Mouse (Mus musculus): Measurements from ENCODE around the gene Prr13. TPM values are rescaled to one million over a fixed set of nuclear protein-coding genes. Genes with fewer than 3 reads are reported as not detected.

Prr13 gene
- polyA plus RNA-seq (2012; ENCODE audit: low replicate concordance), result 46.5 and 443 TPM in 2 replicates

GRCm38 (mm10) chr15:102458904-102459317 lies at the start of gene Prr13:
Prr13 (plus strand) TSS chr15:102459028.

GRCm38 (mm10) chr15:102445146-102445545 lies 13.7 kb upstream of the Prr13 start, which contains the start of gene Amhr2:
Amhr2 (plus strand) TSS chr15:102445367.

GRCm38 (mm10) chr15:102470183-102470604 lies 11.4 kb downstream of the Prr13 start, which contains the start of gene Pcbp2:
Pcbp2 (plus strand) TSS chr15:102470539.

GRCm38 (mm10) chr15:102503447-102503846 lies 44.6 kb downstream of the Prr13 start, which contains the start of gene Gm10337:
Gm10337 (plus strand) TSS chr15:102503722.

Other genes with a start within 250 kb of the Prr13 start
- gene Itgb7, start 227.1 kb upstream of the Prr13 start, polyA plus RNA-seq (2012; ENCODE audit: low replicate concordance), result 168 and 223 TPM in 2 replicates
- 11.2 and 12.3 TPM in 2 replicates for gene Rarg, start 201.5 kb upstream of the Prr13 start, polyA plus RNA-seq (2012; ENCODE audit: low replicate concordance)
- not detected in 2 replicates for gene Gm9918, start 188.5 kb upstream of the Prr13 start, polyA plus RNA-seq (2012; ENCODE audit: low replicate concordance)
- gene Mfsd5, start 179.6 kb upstream of the Prr13 start, polyA plus RNA-seq (2012; ENCODE audit: low replicate concordance), result 50.2 and 91.4 TPM in 2 replicates
- 19.4 and 42.7 TPM in 2 replicates for gene Espl1, start 162.8 kb upstream of the Prr13 start, polyA plus RNA-seq (2012; ENCODE audit: low replicate concordance)
- gene Pfdn5, start 132.9 kb upstream of the Prr13 start, polyA plus RNA-seq (2012; ENCODE audit: low replicate concordance), result 2.9 and 10.3 TPM in 2 replicates
- gene Myg1, start 127.3 kb upstream of the Prr13 start, polyA plus RNA-seq (2012; ENCODE audit: low replicate concordance), result 25.7 and 87.7 TPM in 2 replicates
- gene Aaas, start 108.3 kb upstream of the Prr13 start, polyA plus RNA-seq (2012; ENCODE audit: low replicate concordance), result 29.3 and 184 TPM in 2 replicates
- not detected in 2 replicates for gene Sp7, start 91.8 kb upstream of the Prr13 start, polyA plus RNA-seq (2012; ENCODE audit: low replicate concordance)
- 10.7 and 11.9 TPM in 2 replicates for gene Sp1, start 52.9 kb upstream of the Prr13 start, polyA plus RNA-seq (2012; ENCODE audit: low replicate concordance)
- gene Amhr2, start 13.7 kb upstream of the Prr13 start, polyA plus RNA-seq (2012; ENCODE audit: low replicate concordance), result not detected in 2 replicates
- 134 and 647 TPM in 2 replicates for gene Pcbp2, start 11.5 kb downstream of the Prr13 start, polyA plus RNA-seq (2012; ENCODE audit: low replicate concordance)
- not detected in 2 replicates for gene Gm10337, start 44.7 kb downstream of the Prr13 start, polyA plus RNA-seq (2012; ENCODE audit: low replicate concordance)
- gene Map3k12, start 58.0 kb downstream of the Prr13 start, polyA plus RNA-seq (2012; ENCODE audit: low replicate concordance), result 0.99 and 1.2 TPM in 2 replicates
- gene Tarbp2, start 59.2 kb downstream of the Prr13 start, polyA plus RNA-seq (2012; ENCODE audit: low replicate concordance), result 79.5 and 91.5 TPM in 2 replicates
- gene Npff, start 65.9 kb downstream of the Prr13 start, polyA plus RNA-seq (2012; ENCODE audit: low replicate concordance), result 0.91 and 1.0 TPM in 2 replicates
- 1.6 TPM in 1 of 2 replicates, not detected in the other for gene Gm28047, start 166.0 kb downstream of the Prr13 start, polyA plus RNA-seq (2012; ENCODE audit: low replicate concordance)
- gene Atf7, start 166.4 kb downstream of the Prr13 start, polyA plus RNA-seq (2012; ENCODE audit: low replicate concordance), result 12.2 and 15.7 TPM in 2 replicates
- 18.4 and 237 TPM in 2 replicates for gene Atp5g2, start 213.3 kb downstream of the Prr13 start, polyA plus RNA-seq (2012; ENCODE audit: low replicate concordance)

All from leukemia stem cell, adult 10-12 weeks (primary cell).